Mouse (Mus musculus): ENCODE measurements around the gene Atp6v1e2. TPM values are rescaled to one million over a fixed set of nuclear protein-coding genes. Genes with fewer than 3 reads are reported as not detected.

The Atp6v1e2 gene
- total RNA-seq, 2 experiments from 2014 or later, result not detected

Other genes with a start within 250 kb of the Atp6v1e2 start
- 0.91 and 1.3 TPM in 2 replicates for gene Epas1, start 194.2 kb downstream of the Atp6v1e2 start, total RNA-seq (2015)
- 0.07 and 0.33 TPM in 2 replicates for gene Epas1, start 194.2 kb downstream of the Atp6v1e2 start, total RNA-seq (2017)
- not detected in 2 replicates for gene Tmem247, start 30.5 kb downstream of the Atp6v1e2 start, total RNA-seq (2015)
- gene Tmem247, start 30.5 kb downstream of the Atp6v1e2 start, total RNA-seq (2017), result not detected in 2 replicates
- gene Rhoq, start 15.2 kb upstream of the Atp6v1e2 start, total RNA-seq (2015), result 16.5 and 25.2 TPM in 2 replicates
- gene Rhoq, start 15.2 kb upstream of the Atp6v1e2 start, total RNA-seq (2017), result 16.5 and 17.8 TPM in 2 replicates
- gene Pigf, start 77.5 kb upstream of the Atp6v1e2 start, total RNA-seq (2015), result 21.6 and 25.4 TPM in 2 replicates
- 27.7 and 32.1 TPM in 2 replicates for gene Pigf, start 77.5 kb upstream of the Atp6v1e2 start, total RNA-seq (2017)
- gene Cript, start 77.7 kb upstream of the Atp6v1e2 start, total RNA-seq (2015), result 135 and 148 TPM in 2 replicates
- gene Cript, start 77.7 kb upstream of the Atp6v1e2 start, total RNA-seq (2017), result 71.6 and 93.9 TPM in 2 replicates
- gene Socs5, start 159.8 kb upstream of the Atp6v1e2 start, total RNA-seq (2015), result 1.8 and 3.0 TPM in 2 replicates
- 1.2 TPM in 2 replicates for gene Socs5, start 159.8 kb upstream of the Atp6v1e2 start, total RNA-seq (2017)